Mouse (Mus musculus) liver, adult 2 months (tissue): ENCODE measurements around the gene Pth2r. TPM values are rescaled to one million over a fixed set of nuclear protein-coding genes. Genes with fewer than 3 reads are reported as not detected.

ENCODE experiments used
- DNase-seq: peaks from one replicate; pipeline ENCODE4 v3.0.0-alpha.2; 2011; ENCODE audit warnings: low read depth, low spot score; ENCODE audit errors: extremely low read depth
- H3K27ac ChIP-seq: fragments of 200-500 bp; replicated peaks from 2 replicates; pipeline ENCODE4 v1.5.1; 2012; ENCODE audit warnings: low read depth, mild to moderate bottlenecking, control low read depth, inconsistent platforms, low read length; ENCODE audit not compliant: insufficient read depth
- H3K27me3 ChIP-seq: fragments of 200-500 bp; 2 replicates; pipeline ENCODE4 v1.6.1; 2012; ENCODE audit warnings: mild to moderate bottlenecking, moderate library complexity, low read length, inconsistent platforms; ENCODE audit not compliant: control insufficient read depth, insufficient read depth
- H3K36me3 ChIP-seq: fragments of 200-500 bp; 2 replicates; pipeline ENCODE4 v1.6.1; 2012; ENCODE audit warnings: low read length, inconsistent platforms; ENCODE audit not compliant: control insufficient read depth, insufficient read depth
- H3K4me1 ChIP-seq: fragments of 200-500 bp; 2 replicates; pipeline ENCODE4 v1.6.1; 2011; ENCODE audit warnings: low read length; ENCODE audit not compliant: control insufficient read depth, insufficient read depth
- H3K4me3 ChIP-seq: fragments of 200-500 bp; 2 replicates; pipeline ENCODE4 v1.5.1; 2011; ENCODE audit warnings: low read depth, mild to moderate bottlenecking, control low read depth, low read length, moderate library complexity; ENCODE audit not compliant: insufficient read depth
- H3K79me2 ChIP-seq: fragments of 200-500 bp; 2 replicates; pipeline ENCODE4 v1.6.1; 2012; ENCODE audit warnings: inconsistent platforms, mild to moderate bottlenecking, low read length, moderate library complexity; ENCODE audit not compliant: control insufficient read depth, insufficient read depth
- H3K9ac ChIP-seq: fragments of 200-500 bp; 2 replicates; pipeline ENCODE4 v1.6.1; 2012; ENCODE audit warnings: low read depth, mild to moderate bottlenecking, control low read depth, inconsistent platforms, low read length
- CTCF ChIP-seq: fragments of 200-500 bp; IDR thresholded peaks from 2 replicates; pipeline ENCODE4 v1.5.1; 2011; ENCODE audit warnings: low read depth, low read length, control low read depth
- POLR2A ChIP-seq: fragments of 200-500 bp; IDR thresholded peaks from 2 replicates; pipeline ENCODE4 v1.6.1; 2011; ENCODE audit warnings: low read length, control low read depth; ENCODE audit not compliant: insufficient read depth; ENCODE audit errors: extremely low read depth
- WGBS: fragments of 180-500 bp; shearing (Covaris S2); methylation state at CpG from one replicate; pipeline ENCODE4 v1.1.7; 2018; 5-methylcytosine and 5-hydroxymethylcytosine counted together
- polyA plus RNA-seq: library from polyadenylated mRNA; depleted of rRNA; stranded (reverse); fragments of >200 nt; gene quantifications from 2 replicates; pipeline ENCODE4 v1.2.3, GENCODE M21; 2012; rRNA removed
- total RNA-seq: library from RNA; depleted of rRNA; stranded (reverse); fragments of >200 nt; gene quantifications from 2 replicates; pipeline ENCODE4 v1.2.3, GENCODE M21; 2014; rRNA removed

Gene Pth2r
- total and polyA plus RNA-seq, 2 experiments: not detected

DNA sequence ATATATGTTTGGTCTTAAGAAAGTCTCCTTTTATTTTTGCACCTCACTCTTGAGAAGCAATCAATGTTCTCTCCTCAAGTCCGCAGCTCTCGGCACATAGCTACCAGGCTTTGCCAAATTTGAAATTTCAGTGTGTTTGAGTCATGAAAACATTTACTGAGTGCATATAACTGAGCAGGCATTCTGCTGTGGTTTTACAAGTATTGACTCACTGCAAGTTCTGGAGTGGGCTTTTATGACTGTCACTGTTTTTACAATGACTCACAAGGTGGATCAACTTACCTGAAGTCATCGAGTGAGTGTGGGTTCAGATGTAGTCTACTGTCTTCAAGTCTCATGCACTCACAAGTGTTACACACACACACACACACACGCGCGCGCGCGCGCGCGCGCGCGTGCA lies 107.8 kb downstream of the Pth2r start:
- TF ChIP-seq POLR2A: no peak
- no peak for TF ChIP-seq CTCF
- Histone ChIP-seq H3K9ac (no peak overlapping the region), H3K36me3 (no peaks in the 10 kb centered on the region), H3K27ac (no peak overlapping the region), H3K4me3 (no peak overlapping the region), H3K79me2 (no peaks in the 10 kb centered on the region), H3K27me3 (no peaks in the 10 kb centered on the region), H3K4me1 (no peaks in the 10 kb centered on the region)
- 97% methylated on average over 15 of the region's 15 CpGs for WGBS
- no peak for DNase-seq

DNA sequence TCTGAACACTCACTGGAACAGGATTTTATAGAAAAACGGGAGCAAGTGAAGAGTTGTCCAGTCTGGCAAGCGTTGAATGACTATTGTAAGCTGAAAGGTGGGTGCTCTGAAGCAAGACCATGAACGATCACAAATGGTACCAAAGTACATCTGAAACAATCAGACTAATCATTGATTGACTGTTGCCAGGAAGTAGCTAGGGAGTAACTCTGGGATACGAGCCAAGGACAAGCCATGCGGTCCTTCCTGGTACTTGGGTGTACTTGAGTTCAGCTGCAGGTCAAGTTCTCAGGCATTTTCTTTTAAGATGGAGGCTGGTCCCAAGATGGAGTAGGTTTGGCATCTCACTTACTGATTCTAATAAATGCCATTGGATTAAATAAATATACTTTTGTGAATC lies 125.6 kb downstream of the Pth2r start:
- H3K36me3 ChIP-seq: no peaks in the 10 kb centered on the region
- 19% methylated on average over 5 of the region's 5 CpGs for WGBS
- H3K4me1 ChIP-seq: peaks cover 4% of the 10 kb centered on the region; the same call in 1 of the 2 replicates
- TF ChIP-seq CTCF: no peak
- no peak for TF ChIP-seq POLR2A
- H3K27ac ChIP-seq: no peak overlapping the region
- H3K27me3 ChIP-seq: no peaks in the 10 kb centered on the region
- H3K79me2 ChIP-seq: no peaks in the 10 kb centered on the region
- no peak overlapping the region for H3K4me3 ChIP-seq
- H3K9ac ChIP-seq: no peak overlapping the region
- DNase-seq: peak; percentile 65

DNA sequence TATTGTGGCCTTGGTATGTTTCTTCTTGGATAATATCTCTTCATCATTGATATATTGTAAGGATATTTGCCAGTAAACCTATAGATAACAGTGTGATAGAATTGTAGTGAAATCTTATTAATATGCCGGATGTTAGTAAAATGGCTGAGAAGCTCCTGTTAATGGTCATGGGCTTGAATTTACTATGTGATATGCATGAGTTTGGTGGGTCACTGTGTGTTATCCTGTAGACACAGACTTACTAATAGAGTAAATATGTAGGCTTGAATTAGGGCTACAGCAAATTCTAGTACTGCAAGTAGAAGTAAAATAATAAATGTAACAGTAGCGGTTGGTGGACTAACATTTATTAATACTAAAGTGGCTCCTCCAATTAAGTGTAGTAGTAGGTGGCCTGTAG lies 139.1 kb downstream of the Pth2r start:
- no peaks in the 10 kb centered on the region for H3K79me2 ChIP-seq
- no peak for DNase-seq
- H3K27me3 ChIP-seq: no peaks in the 10 kb centered on the region
- no peak for TF ChIP-seq POLR2A
- H3K4me3 ChIP-seq: no peak overlapping the region
- H3K36me3 ChIP-seq: no peaks in the 10 kb centered on the region
- WGBS: 97% methylated on average over 2 of the region's 2 CpGs
- no peak overlapping the region for H3K9ac ChIP-seq
- no peak overlapping the region for H3K27ac ChIP-seq
- no peaks in the 10 kb centered on the region for H3K4me1 ChIP-seq

DNA sequence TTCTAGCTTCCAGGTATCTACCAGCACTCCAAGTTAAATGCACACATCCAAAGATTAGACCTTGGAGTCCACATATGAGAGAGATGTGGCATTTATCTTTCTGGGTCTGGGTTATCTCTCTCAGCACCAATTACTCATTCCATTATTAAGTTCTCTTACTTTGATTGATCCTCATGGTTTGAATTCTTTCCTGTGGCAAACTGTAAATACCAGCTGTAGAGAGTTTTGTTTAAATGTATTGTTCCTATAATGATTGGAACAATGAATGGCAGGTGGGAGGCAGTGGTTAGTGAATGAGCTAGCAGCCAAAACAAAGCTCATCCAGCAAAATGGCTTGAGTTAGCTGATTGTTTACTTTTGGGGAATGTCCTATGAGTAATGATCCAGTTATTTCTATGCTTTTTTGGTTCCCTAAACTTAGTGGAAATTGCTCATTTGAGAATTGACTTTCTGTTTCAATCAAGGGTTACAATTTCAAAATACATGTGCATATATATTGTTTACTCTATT lies 140.7 kb downstream of the Pth2r start:
- no peaks in the 10 kb centered on the region for H3K79me2 ChIP-seq
- no peak overlapping the region for H3K4me3 ChIP-seq
- no peaks in the 10 kb centered on the region for H3K27me3 ChIP-seq
- H3K4me1 ChIP-seq: no peaks in the 10 kb centered on the region
- H3K27ac ChIP-seq: no peak overlapping the region
- TF ChIP-seq CTCF (no peak), POLR2A (no peak)
- no peak for DNase-seq
- no peaks in the 10 kb centered on the region for H3K36me3 ChIP-seq
- H3K9ac ChIP-seq: no peak overlapping the region

Other genes starting within 250 kb of the Pth2r start
- gene Akr1cl, start 249.3 kb upstream of the Pth2r start, total RNA-seq: 0.18 and 6.6 TPM in 2 replicates
- not detected in 2 replicates for gene Akr1cl, start 249.3 kb upstream of the Pth2r start, polyA plus RNA-seq
- not detected in 2 replicates for gene Cryge, start 230.9 kb upstream of the Pth2r start, total RNA-seq
- not detected in 2 replicates for gene Cryge, start 230.9 kb upstream of the Pth2r start, polyA plus RNA-seq
- gene Crygd, start 218.6 kb upstream of the Pth2r start, total RNA-seq: not detected in 2 replicates
- gene Crygd, start 218.6 kb upstream of the Pth2r start, polyA plus RNA-seq: not detected in 2 replicates
- gene Crygc, start 208.4 kb upstream of the Pth2r start, total RNA-seq: not detected in 2 replicates
- gene Crygc, start 208.4 kb upstream of the Pth2r start, polyA plus RNA-seq: not detected in 2 replicates
- gene Crygb, start 199.8 kb upstream of the Pth2r start, total RNA-seq: not detected in 2 replicates
- not detected in 2 replicates for gene Crygb, start 199.8 kb upstream of the Pth2r start, polyA plus RNA-seq
- gene Cryga, start 178.7 kb upstream of the Pth2r start, total RNA-seq: not detected in 2 replicates
- gene Cryga, start 178.7 kb upstream of the Pth2r start, polyA plus RNA-seq: not detected in 2 replicates
- not detected in 2 replicates for gene Gm28845, start 162.5 kb upstream of the Pth2r start, total RNA-seq
- not detected in 2 replicates for gene Gm28845, start 162.5 kb upstream of the Pth2r start, polyA plus RNA-seq
- not detected in 2 replicates for gene D630023F18Rik, start 158.8 kb upstream of the Pth2r start, total RNA-seq
- gene D630023F18Rik, start 158.8 kb upstream of the Pth2r start, polyA plus RNA-seq: 0.17 TPM in 1 of 2 replicates, not detected in the other
- 510 and 624 TPM in 2 replicates for gene Idh1, start 95.6 kb upstream of the Pth2r start, total RNA-seq
- 137 and 155 TPM in 2 replicates for gene Idh1, start 95.6 kb upstream of the Pth2r start, polyA plus RNA-seq
- gene Pikfyve, start 95.4 kb upstream of the Pth2r start, total RNA-seq: 18.7 and 21.1 TPM in 2 replicates
- gene Pikfyve, start 95.4 kb upstream of the Pth2r start, polyA plus RNA-seq: 2.8 and 2.9 TPM in 2 replicates